Mouse (Mus musculus): Measurements from ENCODE around the gene Immp2l. TPM values are rescaled to one million over a fixed set of nuclear protein-coding genes. Genes with fewer than 3 reads are reported as not detected.

The Immp2l gene
- polyA plus RNA-seq, 1 experiment from 2014 or later, result 30.5 TPM

- ATAC-seq, result no peak
- Histone ChIP-seq H3K9me3 (ENCODE audit: control insufficient read depth) (no peaks in the 10 kb centered on the region), H3K4me3 (ENCODE audit: low read depth, low read length) (no peak overlapping the region), H3K27ac (ENCODE audit: low read depth, low read length) (no peak overlapping the region), H3K27me3 (replicated peaks; ENCODE audit: control insufficient read depth, insufficient read depth, low read length) (no peaks in the 10 kb centered on the region), H3K36me3 (ENCODE audit: control insufficient read depth, insufficient read depth) (no peaks in the 10 kb centered on the region), H3K9ac (ENCODE audit: low read depth, low read length) (no peak overlapping the region), H3K4me2 (replicated peaks; ENCODE audit: low read depth) (no peak overlapping the region), H3K4me1 (replicated peaks; ENCODE audit: control insufficient read depth, insufficient read depth, low read length) (no peaks in the 10 kb centered on the region)
- TF ChIP-seq CTCF (IDR thresholded peaks at IDR 0.05; ENCODE audit: low read depth), result no peak
- WGBS, result 43% methylated on average over 5 of the region's 5 CpGs
Measured at GRCm38 (mm10) chr12:41558956-41559735, 535.3 kb downstream of the Immp2l start.

- Histone ChIP-seq H3K27me3 (replicated peaks; ENCODE audit: control insufficient read depth, insufficient read depth, low read length) (no peaks in the 10 kb centered on the region), H3K9me3 (ENCODE audit: control insufficient read depth) (no peaks in the 10 kb centered on the region), H3K4me3 (ENCODE audit: low read depth, low read length) (no peak overlapping the region), H3K36me3 (ENCODE audit: control insufficient read depth, insufficient read depth) (no peaks in the 10 kb centered on the region), H3K4me2 (replicated peaks; ENCODE audit: low read depth) (peak overlapping the region; percentile 21; the same call in 1 of the 2 replicates), H3K4me1 (replicated peaks; ENCODE audit: control insufficient read depth, insufficient read depth, low read length) (0 out of 2 replicates have a peak, but pooled peaks cover 5% of the 10 kb centered on the region), H3K9ac (ENCODE audit: low read depth, low read length) (no peak overlapping the region), H3K27ac (ENCODE audit: low read depth, low read length) (no peak overlapping the region)
- ATAC-seq, result no peak
- no peak for TF ChIP-seq CTCF (IDR thresholded peaks at IDR 0.05; ENCODE audit: low read depth)
- 24% methylated on average over 18 of the region's 18 CpGs for WGBS
Measured at GRCm38 (mm10) chr12:41565540-41566432, 541.9 kb downstream of the Immp2l start.

GRCm38 (mm10) chr12:41566433-41566794 is 542.5 kb downstream of the Immp2l start:
- Histone ChIP-seq H3K4me3 (ENCODE audit: low read depth, low read length) (no peak overlapping the region), H3K36me3 (ENCODE audit: control insufficient read depth, insufficient read depth) (no peaks in the 10 kb centered on the region), H3K9ac (ENCODE audit: low read depth, low read length) (no peak overlapping the region), H3K4me2 (replicated peaks; ENCODE audit: low read depth) (peak overlapping the region; percentile 21; the same call in 1 of the 2 replicates), H3K9me3 (ENCODE audit: control insufficient read depth) (no peaks in the 10 kb centered on the region), H3K27me3 (replicated peaks; ENCODE audit: control insufficient read depth, insufficient read depth, low read length) (no peaks in the 10 kb centered on the region), H3K4me1 (replicated peaks; ENCODE audit: control insufficient read depth, insufficient read depth, low read length) (0 out of 2 replicates have a peak, but pooled peaks cover 5% of the 10 kb centered on the region), H3K27ac (ENCODE audit: low read depth, low read length) (no peak overlapping the region)
- no peak for ATAC-seq
- 21% methylated on average over 1 of the region's 1 CpGs for WGBS
- no peak for TF ChIP-seq CTCF (IDR thresholded peaks at IDR 0.05; ENCODE audit: low read depth)

GRCm38 (mm10) chr12:41573754-41574153 is 549.9 kb downstream of the Immp2l start:
- 51% methylated on average over 3 of the region's 3 CpGs for WGBS
- Histone ChIP-seq H3K9me3 (ENCODE audit: control insufficient read depth) (no peaks in the 10 kb centered on the region), H3K9ac (ENCODE audit: low read depth, low read length) (no peak overlapping the region), H3K27me3 (replicated peaks; ENCODE audit: control insufficient read depth, insufficient read depth, low read length) (no peaks in the 10 kb centered on the region), H3K36me3 (ENCODE audit: control insufficient read depth, insufficient read depth) (no peaks in the 10 kb centered on the region), H3K4me2 (replicated peaks; ENCODE audit: low read depth) (no peak overlapping the region), H3K4me1 (replicated peaks; ENCODE audit: control insufficient read depth, insufficient read depth, low read length) (no peaks in the 10 kb centered on the region), H3K4me3 (ENCODE audit: low read depth, low read length) (no peak overlapping the region), H3K27ac (ENCODE audit: low read depth, low read length) (no peak overlapping the region)
- no peak for TF ChIP-seq CTCF (IDR thresholded peaks at IDR 0.05; ENCODE audit: low read depth)
- no peak for ATAC-seq

GRCm38 (mm10) chr12:41575221-41575620 is 551.3 kb downstream of the Immp2l start:
- no peaks in the 10 kb centered on the region for H3K36me3 ChIP-seq (ENCODE audit: control insufficient read depth, insufficient read depth)
- no peak overlapping the region for H3K27ac ChIP-seq (ENCODE audit: low read depth, low read length)
- H3K9ac ChIP-seq (ENCODE audit: low read depth, low read length), result no peak overlapping the region
- H3K9me3 ChIP-seq (ENCODE audit: control insufficient read depth), result no peaks in the 10 kb centered on the region
- ATAC-seq, result no peak
- no peak overlapping the region for H3K4me2 ChIP-seq (replicated peaks; ENCODE audit: low read depth)
- 64% methylated on average over 4 of the region's 4 CpGs for WGBS
- no peak overlapping the region for H3K4me3 ChIP-seq (ENCODE audit: low read depth, low read length)
- TF ChIP-seq CTCF (IDR thresholded peaks at IDR 0.05; ENCODE audit: low read depth), result no peak
- no peaks in the 10 kb centered on the region for H3K4me1 ChIP-seq (replicated peaks; ENCODE audit: control insufficient read depth, insufficient read depth, low read length)
- H3K27me3 ChIP-seq (replicated peaks; ENCODE audit: control insufficient read depth, insufficient read depth, low read length), result no peaks in the 10 kb centered on the region

GRCm38 (mm10) chr12:41593401-41593800 is 569.5 kb downstream of the Immp2l start:
- no peak for TF ChIP-seq CTCF (IDR thresholded peaks at IDR 0.05; ENCODE audit: low read depth)
- Histone ChIP-seq H3K4me1 (replicated peaks; ENCODE audit: control insufficient read depth, insufficient read depth, low read length) (no peaks in the 10 kb centered on the region), H3K9ac (ENCODE audit: low read depth, low read length) (no peak overlapping the region), H3K4me2 (replicated peaks; ENCODE audit: low read depth) (no peak overlapping the region), H3K36me3 (ENCODE audit: control insufficient read depth, insufficient read depth) (no peaks in the 10 kb centered on the region), H3K4me3 (ENCODE audit: low read depth, low read length) (no peak overlapping the region), H3K27me3 (replicated peaks; ENCODE audit: control insufficient read depth, insufficient read depth, low read length) (no peaks in the 10 kb centered on the region), H3K9me3 (ENCODE audit: control insufficient read depth) (no peaks in the 10 kb centered on the region), H3K27ac (ENCODE audit: low read depth, low read length) (no peak overlapping the region)
- 78% methylated on average over 5 of the region's 5 CpGs for WGBS
- ATAC-seq, result no peak

Data from intestine, postnatal 0 days (tissue).